Mouse (Mus musculus) ES-Bruce4 (cell line): ENCODE results near the gene Smtnl1. TPM values are rescaled to one million over a fixed set of nuclear protein-coding genes. Genes with fewer than 3 reads are reported as not detected.
"Not testable (repeated sequence)": the region's sequence is repeated elsewhere in the genome, so short reads cannot be mapped to it uniquely, and the experiment has no call there.

ENCODE experiments used
- H3K27ac ChIP-seq: 2 replicates; pipeline ENCODE4 v1.5.1; 2012; ENCODE audit warnings: low read length, inconsistent platforms; ENCODE audit not compliant: insufficient read depth
- H3K27me3 ChIP-seq: 2 replicates; pipeline ENCODE4 v1.6.1; 2012; ENCODE audit warnings: mild to moderate bottlenecking, low read length, inconsistent platforms; ENCODE audit not compliant: control insufficient read depth, poor library complexity, insufficient read depth, severe bottlenecking
- H3K36me3 ChIP-seq: 2 replicates; pipeline ENCODE4 v1.6.1; 2012; ENCODE audit warnings: inconsistent platforms, mild to moderate bottlenecking, low read length, moderate library complexity; ENCODE audit not compliant: control insufficient read depth, poor library complexity, insufficient read depth, severe bottlenecking
- H3K4me1 ChIP-seq: one replicate; pipeline ENCODE4 v1.8.1; 2011; ENCODE audit warnings: low read length; ENCODE audit not compliant: control insufficient read depth, insufficient read depth
- H3K4me3 ChIP-seq: 2 replicates; pipeline ENCODE4 v1.5.1; 2011; ENCODE audit warnings: low read depth, mild to moderate bottlenecking, low read length
- H3K9ac ChIP-seq: 2 replicates; pipeline ENCODE4 v1.6.1; 2012; ENCODE audit warnings: low read depth, mild to moderate bottlenecking, inconsistent platforms; ENCODE audit not compliant: poor library complexity, severe bottlenecking
- H3K9me3 ChIP-seq: replicated peaks from 2 replicates; pipeline ENCODE4 v1.6.1; 2012; ENCODE audit warnings: mild to moderate bottlenecking, low read length, inconsistent platforms; ENCODE audit not compliant: control insufficient read depth, poor library complexity, insufficient read depth, severe bottlenecking
- CTCF ChIP-seq: IDR thresholded peaks from one replicate; pipeline ENCODE4 v1.8.1; 2011; ENCODE audit warnings: low read depth, low read length
- EP300 ChIP-seq: IDR thresholded peaks from 2 replicates; pipeline ENCODE4 v1.6.1; 2011; ENCODE audit warnings: low read depth, low read length; ENCODE audit not compliant: insufficient read depth
- POLR2A ChIP-seq: IDR thresholded peaks from one replicate; pipeline ENCODE4 v1.8.1; 2011; ENCODE audit warnings: low read length; ENCODE audit not compliant: insufficient read depth
- polyA plus RNA-seq: library from polyadenylated mRNA; stranded (reverse); fragments of >200 nt; gene quantifications from 2 replicates; pipeline ENCODE4 v1.2.4, GENCODE M21; 2011; ENCODE audit warnings: low read depth; ENCODE audit not compliant: missing spikeins, insufficient read depth, insufficient read length

The Smtnl1 gene
- polyA plus RNA-seq, 1 experiment = 2.6 TPM

GRCm38 (mm10) chr2:84810886-84811577, 11.4 kb downstream of the Smtnl1 start:
- H3K9ac ChIP-seq = peak overlapping the region; percentile 28; the same call in 1 of the 2 replicates
- H3K4me1 ChIP-seq = peaks cover 4% of the 10 kb centered on the region
- TF ChIP-seq CTCF (peak; percentile 58), POLR2A (no peak), EP300 (no peak)
- H3K36me3 ChIP-seq = no peaks in the 10 kb centered on the region
- H3K27ac ChIP-seq = peak overlapping the region; percentile 94
- peak overlapping the region; percentile 43 for H3K4me3 ChIP-seq
- H3K9me3 ChIP-seq = no peaks in the 10 kb centered on the region
- no peaks in the 10 kb centered on the region for H3K27me3 ChIP-seq

- Histone ChIP-seq H3K27ac (peak overlapping the region; percentile 94), H3K27me3 (no peaks in the 10 kb centered on the region), H3K4me3 (peak overlapping the region; percentile 19; the same call in 1 of the 2 replicates), H3K36me3 (no peaks in the 10 kb centered on the region), H3K9me3 (no peaks in the 10 kb centered on the region), H3K4me1 (peaks cover 2% of the 10 kb centered on the region), H3K9ac (peak overlapping the region; percentile 28; the same call in 1 of the 2 replicates)
- TF ChIP-seq POLR2A (no peak), EP300 (no peak)
Measured at GRCm38 (mm10) chr2:84810526-84810885, 11.9 kb downstream of the Smtnl1 start.

GRCm38 (mm10) chr2:84809330-84809729, 13.1 kb downstream of the Smtnl1 start:
- H3K27ac ChIP-seq = peak overlapping the region; percentile 95
- TF ChIP-seq CTCF (no peak), EP300 (peak; percentile 60; the same call in 1 of the 2 replicates)
- H3K4me3 ChIP-seq = no peak overlapping the region; the same call in 1 of the 2 replicates
- no peaks in the 10 kb centered on the region for H3K27me3 ChIP-seq
- H3K36me3 ChIP-seq = no peaks in the 10 kb centered on the region
- peak overlapping the region; percentile 17; the same call in 1 of the 2 replicates for H3K9ac ChIP-seq
- H3K9me3 ChIP-seq = no peaks in the 10 kb centered on the region
- H3K4me1 ChIP-seq = peaks cover 2% of the 10 kb centered on the region

GRCm38 (mm10) chr2:84806546-84806945, 15.9 kb downstream of the Smtnl1 start:
- Histone ChIP-seq H3K36me3 (no peaks in the 10 kb centered on the region), H3K27me3 (no peaks in the 10 kb centered on the region), H3K9me3 (no peaks in the 10 kb centered on the region), H3K4me1 (peaks cover 2% of the 10 kb centered on the region), H3K4me3 (no peak overlapping the region), H3K9ac (0 out of 2 replicates have a peak overlapping the region, but pooled peaks have one; percentile 12), H3K27ac (peak overlapping the region; percentile 95)
- TF ChIP-seq CTCF = no peak
- no peak for TF ChIP-seq POLR2A

- no peaks in the 10 kb centered on the region for H3K27me3 ChIP-seq
- H3K27ac ChIP-seq = no peak overlapping the region
- H3K9me3 ChIP-seq = no peaks in the 10 kb centered on the region
- no peak overlapping the region for H3K4me3 ChIP-seq
- H3K9ac ChIP-seq = no peak overlapping the region
- TF ChIP-seq EP300 = no peak
- TF ChIP-seq POLR2A = no peak
- TF ChIP-seq CTCF = no peak
- no peaks in the 10 kb centered on the region for H3K36me3 ChIP-seq
- H3K4me1 ChIP-seq = peaks cover 2% of the 10 kb centered on the region
Measured at GRCm38 (mm10) chr2:84803963-84804362, 18.5 kb downstream of the Smtnl1 start.

- not testable (repeated sequence) for H3K4me1 ChIP-seq, H3K9ac ChIP-seq, H3K36me3 ChIP-seq, H3K27ac ChIP-seq, H3K27me3 ChIP-seq, H3K4me3 ChIP-seq, H3K9me3 ChIP-seq
Measured at GRCm38 (mm10) chr2:84801223-84801622, 21.2 kb downstream of the Smtnl1 start.
